Mouse (Mus musculus): ENCODE data around the gene Ank3. TPM values are rescaled to one million over a fixed set of nuclear protein-coding genes. Genes with fewer than 3 reads are reported as not detected.

Gene Ank3
- polyA plus RNA-seq, 1 experiment from 2014 or later = 38.7 TPM

DNA sequence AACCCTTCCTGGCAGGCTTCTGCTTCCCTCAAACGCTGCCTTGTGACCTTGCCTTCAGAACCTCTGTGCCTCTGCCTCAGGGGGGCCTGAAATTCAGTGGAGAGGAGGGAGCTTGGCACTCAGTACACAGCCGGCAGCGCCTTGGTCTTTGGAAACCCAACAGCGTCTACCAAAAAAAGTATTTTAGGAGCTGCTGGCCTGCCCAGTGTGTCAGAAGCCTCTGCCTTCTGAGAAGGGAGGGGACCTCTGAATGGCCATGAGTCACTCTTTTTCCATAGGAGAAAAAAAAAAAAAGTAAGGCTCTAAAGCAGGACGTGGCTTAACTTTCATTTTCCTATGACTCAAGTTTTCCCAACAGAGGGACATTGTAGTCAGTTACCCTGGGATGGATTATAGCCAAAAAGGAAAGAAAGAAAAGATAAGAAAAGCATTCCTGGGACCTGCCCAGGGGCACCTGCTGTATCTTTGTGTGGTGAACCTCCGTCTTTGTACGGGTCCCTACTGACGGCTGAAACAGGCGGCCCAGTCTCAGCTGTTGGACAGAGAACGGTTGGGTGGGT is 473.7 kb downstream of the Ank3 start:
- no peaks in the 10 kb centered on the region for H3K27me3 ChIP-seq
- ATAC-seq (ENCODE audit: insufficient number of reproducible peaks, insufficient read depth, low FRiP score, low TSS enrichment) = no peak
- 66% methylated on average over 10 of the region's 10 CpGs for WGBS

GRCm38 (mm10) chr10:69872892-69873291 is 474.3 kb downstream of the Ank3 start:
- ATAC-seq (ENCODE audit: insufficient number of reproducible peaks, insufficient read depth, low FRiP score, low TSS enrichment) = no peak
- Histone ChIP-seq H3K4me3 (no peak overlapping the region), H3K36me3 (peaks cover 5% of the 10 kb centered on the region; the same call in 1 of the 2 replicates), H3K27ac (no peak overlapping the region), H3K9ac (no peak overlapping the region), H3K9me3 (no peaks in the 10 kb centered on the region), H3K27me3 (no peaks in the 10 kb centered on the region), H3K4me2 (replicated peaks) (no peak overlapping the region), H3K4me1 (no peaks in the 10 kb centered on the region)
- 83% methylated on average over 5 of the region's 5 CpGs for WGBS

More for the DNA sequence above, 473.7 kb downstream of the Ank3 start:
- Histone ChIP-seq H3K27ac (no peak overlapping the region), H3K9ac (no peak overlapping the region), H3K36me3 (0 out of 2 replicates have a peak, but pooled peaks cover 5% of the 10 kb centered on the region), H3K9me3 (no peaks in the 10 kb centered on the region), H3K4me1 (no peaks in the 10 kb centered on the region), H3K4me3 (no peak overlapping the region), H3K4me2 (replicated peaks) (no peak overlapping the region)

- Histone ChIP-seq H3K4me2 (replicated peaks) (no peak overlapping the region), H3K4me3 (no peak overlapping the region), H3K9ac (no peak overlapping the region), H3K9me3 (no peaks in the 10 kb centered on the region), H3K27ac (no peak overlapping the region), H3K4me1 (no peaks in the 10 kb centered on the region), H3K36me3 (peaks cover 8% of the 10 kb centered on the region; the same call in 1 of the 2 replicates), H3K27me3 (no peaks in the 10 kb centered on the region)
- WGBS = 90% methylated on average over 14 of the region's 14 CpGs
- ATAC-seq (ENCODE audit: insufficient number of reproducible peaks, insufficient read depth, low FRiP score, low TSS enrichment) = no peak
Measured at GRCm38 (mm10) chr10:69874806-69875205, 476.2 kb downstream of the Ank3 start.

DNA sequence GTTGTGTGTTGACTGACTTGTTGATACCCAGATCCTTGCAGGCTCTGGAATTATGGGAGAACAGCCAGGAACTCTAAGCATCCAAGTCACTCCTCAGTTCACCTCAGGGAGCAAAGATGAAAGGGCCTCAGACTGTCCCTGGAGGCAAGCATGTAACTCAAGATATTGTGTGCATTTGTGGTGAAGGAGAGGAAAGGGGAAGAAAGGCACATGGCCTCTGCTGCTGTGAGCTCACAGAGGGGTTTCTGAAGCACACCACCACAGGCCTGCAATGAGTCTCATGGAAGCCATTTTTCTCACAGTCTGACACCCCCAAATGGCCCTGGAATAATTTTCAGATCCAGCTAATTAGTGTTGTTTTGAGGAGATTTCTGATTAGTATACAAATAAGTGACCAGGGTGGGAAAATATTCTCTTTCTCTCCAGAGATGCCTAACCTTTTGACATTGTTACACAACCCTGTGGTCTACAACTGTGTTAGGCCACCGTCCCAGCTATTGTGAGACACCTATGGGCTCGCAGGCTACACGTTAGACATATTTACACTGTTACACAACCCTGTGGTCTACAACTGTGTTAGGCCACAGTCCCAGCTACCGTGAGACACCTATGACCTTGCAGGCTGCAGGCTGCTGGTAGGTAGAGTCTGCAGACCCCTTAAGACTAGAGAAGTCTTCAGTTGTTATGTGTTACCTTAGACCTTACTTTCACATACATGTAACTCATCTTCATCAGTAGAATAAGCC is 485.5 kb downstream of the Ank3 start:
- no peaks in the 10 kb centered on the region for H3K4me1 ChIP-seq
- H3K9me3 ChIP-seq = no peaks in the 10 kb centered on the region
- H3K4me2 ChIP-seq (replicated peaks) = no peak overlapping the region
- ATAC-seq (ENCODE audit: insufficient number of reproducible peaks, insufficient read depth, low FRiP score, low TSS enrichment) = no peak
- no peak overlapping the region for H3K9ac ChIP-seq
- peaks cover 31% of the 10 kb centered on the region for H3K36me3 ChIP-seq
- WGBS = 94% methylated on average over 4 of the region's 4 CpGs
- H3K4me3 ChIP-seq = no peak overlapping the region
- no peak overlapping the region for H3K27ac ChIP-seq
- H3K27me3 ChIP-seq = no peaks in the 10 kb centered on the region

DNA sequence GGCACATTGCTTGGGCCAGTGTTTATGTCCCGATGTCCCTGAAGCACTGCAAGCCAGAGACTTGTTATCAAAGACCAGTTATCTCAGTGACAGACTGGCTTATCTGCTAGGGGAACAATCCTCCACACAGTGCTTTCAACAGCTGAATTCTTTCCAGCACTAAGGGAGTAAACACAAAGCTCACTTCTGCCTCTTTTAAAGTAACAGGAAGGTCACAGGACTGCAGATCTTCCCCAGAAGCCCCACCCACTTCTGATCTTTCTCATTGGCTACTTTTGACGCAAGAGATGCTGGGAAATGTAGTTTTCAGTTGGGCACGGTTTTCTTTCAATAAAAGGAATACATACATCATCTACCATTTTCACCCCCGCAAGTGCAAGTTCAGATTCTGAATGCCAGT is 489.8 kb downstream of the Ank3 start:
- no peak overlapping the region for H3K4me3 ChIP-seq
- H3K36me3 ChIP-seq = peaks cover 21% of the 10 kb centered on the region; the same call in 1 of the 2 replicates
- H3K4me1 ChIP-seq = no peaks in the 10 kb centered on the region
- H3K27ac ChIP-seq = no peak overlapping the region
- ATAC-seq (ENCODE audit: insufficient number of reproducible peaks, insufficient read depth, low FRiP score, low TSS enrichment) = no peak
- 32% methylated on average over 4 of the region's 4 CpGs for WGBS
- no peaks in the 10 kb centered on the region for H3K27me3 ChIP-seq
- H3K9me3 ChIP-seq = no peaks in the 10 kb centered on the region
- H3K4me2 ChIP-seq (replicated peaks) = no peak overlapping the region; the same call in 1 of the 2 replicates
- no peak overlapping the region for H3K9ac ChIP-seq

GRCm38 (mm10) chr10:69889779-69890178 is 491.2 kb downstream of the Ank3 start:
- ATAC-seq (ENCODE audit: insufficient number of reproducible peaks, insufficient read depth, low FRiP score, low TSS enrichment) = no peak
- no peaks in the 10 kb centered on the region for H3K9me3 ChIP-seq
- H3K4me2 ChIP-seq (replicated peaks) = no peak overlapping the region
- H3K4me1 ChIP-seq = no peaks in the 10 kb centered on the region
- H3K9ac ChIP-seq = no peak overlapping the region
- H3K4me3 ChIP-seq = no peak overlapping the region
- 22% methylated on average over 6 of the region's 6 CpGs for WGBS
- no peak overlapping the region for H3K27ac ChIP-seq
- peaks cover 20% of the 10 kb centered on the region; the same call in 1 of the 2 replicates for H3K36me3 ChIP-seq
- H3K27me3 ChIP-seq = no peaks in the 10 kb centered on the region

DNA sequence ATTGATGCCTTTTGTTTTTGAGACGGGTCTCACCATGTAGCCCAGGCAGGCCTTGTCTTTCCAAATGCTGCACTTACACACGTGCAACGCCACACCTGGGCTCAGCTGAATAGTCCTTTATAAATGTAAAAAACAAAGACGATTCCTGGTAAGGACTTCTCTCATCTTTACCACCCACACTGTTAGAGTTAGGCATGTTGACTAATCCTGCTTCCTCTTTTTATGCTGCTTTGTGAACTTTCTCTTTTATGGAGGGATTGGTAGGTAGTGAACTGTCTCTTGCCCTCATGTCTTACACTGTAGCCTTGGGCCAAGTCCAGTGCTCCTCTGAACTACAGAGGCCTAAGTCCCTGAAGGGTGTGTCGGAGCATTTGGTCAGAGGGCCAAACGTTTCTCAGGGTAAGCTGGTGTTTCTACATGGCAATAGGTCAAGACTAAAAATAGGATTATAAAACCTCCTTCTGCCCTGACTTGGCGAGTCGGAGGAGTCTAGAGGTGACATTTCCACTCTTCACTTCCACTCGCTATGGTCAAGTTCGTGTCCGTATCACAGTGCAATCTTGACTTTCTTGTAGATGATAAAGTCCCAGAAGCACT is 491.9 kb downstream of the Ank3 start:
- ATAC-seq (ENCODE audit: insufficient number of reproducible peaks, insufficient read depth, low FRiP score, low TSS enrichment) = no peak
- no peak overlapping the region for H3K27ac ChIP-seq
- 87% methylated on average over 11 of the region's 11 CpGs for WGBS

GRCm38 (mm10) chr10:69892162-69892561 is 493.6 kb downstream of the Ank3 start:
- Histone ChIP-seq H3K9ac (no peak overlapping the region), H3K4me1 (no peaks in the 10 kb centered on the region), H3K36me3 (0 out of 2 replicates have a peak, but pooled peaks cover 10% of the 10 kb centered on the region), H3K9me3 (no peaks in the 10 kb centered on the region), H3K27me3 (no peaks in the 10 kb centered on the region), H3K4me2 (replicated peaks) (no peak overlapping the region), H3K4me3 (no peak overlapping the region), H3K27ac (no peak overlapping the region)
- WGBS = 92% methylated on average over 18 of the region's 18 CpGs
- no peak for ATAC-seq (ENCODE audit: insufficient number of reproducible peaks, insufficient read depth, low FRiP score, low TSS enrichment)

More for the DNA sequence above, 491.9 kb downstream of the Ank3 start:
- H3K9ac ChIP-seq = no peak overlapping the region
- peaks cover 14% of the 10 kb centered on the region; the same call in 1 of the 2 replicates for H3K36me3 ChIP-seq
- no peaks in the 10 kb centered on the region for H3K27me3 ChIP-seq
- no peaks in the 10 kb centered on the region for H3K9me3 ChIP-seq
- no peak overlapping the region for H3K4me2 ChIP-seq (replicated peaks)
- no peaks in the 10 kb centered on the region for H3K4me1 ChIP-seq
- H3K4me3 ChIP-seq = no peak overlapping the region

GRCm38 (mm10) chr10:69895606-69896005 is 497.0 kb downstream of the Ank3 start:
- no peaks in the 10 kb centered on the region for H3K4me1 ChIP-seq
- H3K9me3 ChIP-seq = no peaks in the 10 kb centered on the region
- no peak overlapping the region for H3K9ac ChIP-seq
- H3K4me2 ChIP-seq (replicated peaks) = no peak overlapping the region
- no peak overlapping the region for H3K27ac ChIP-seq
- H3K4me3 ChIP-seq = no peak overlapping the region
- 66% methylated on average over 9 of the region's 9 CpGs for WGBS
- H3K27me3 ChIP-seq = no peaks in the 10 kb centered on the region
- ATAC-seq (ENCODE audit: insufficient number of reproducible peaks, insufficient read depth, low FRiP score, low TSS enrichment) = no peak
- H3K36me3 ChIP-seq = peaks cover 15% of the 10 kb centered on the region

DNA sequence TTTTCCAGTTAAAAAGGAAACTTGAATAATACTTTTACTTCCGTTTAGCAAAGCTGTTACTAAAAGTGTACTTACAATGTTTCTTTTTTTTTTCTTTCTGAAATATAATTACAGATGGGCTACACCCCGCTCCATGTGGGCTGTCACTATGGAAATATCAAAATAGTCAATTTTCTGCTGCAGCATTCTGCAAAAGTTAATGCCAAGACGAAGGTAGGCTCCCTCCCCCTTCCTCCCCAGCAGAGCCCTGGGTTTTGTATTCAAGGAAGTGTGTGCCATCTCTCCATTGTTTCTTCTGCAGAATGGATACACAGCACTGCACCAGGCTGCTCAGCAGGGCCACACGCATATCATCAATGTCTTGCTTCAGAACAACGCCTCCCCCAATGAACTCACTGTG is 499.4 kb downstream of the Ank3 start:
- no peak for ATAC-seq (ENCODE audit: insufficient number of reproducible peaks, insufficient read depth, low FRiP score, low TSS enrichment)
- Histone ChIP-seq H3K27me3 (no peaks in the 10 kb centered on the region), H3K9me3 (no peaks in the 10 kb centered on the region), H3K27ac (no peak overlapping the region), H3K36me3 (peaks cover 15% of the 10 kb centered on the region), H3K9ac (no peak overlapping the region), H3K4me3 (no peak overlapping the region), H3K4me2 (replicated peaks) (no peak overlapping the region), H3K4me1 (no peaks in the 10 kb centered on the region)
- 82% methylated on average over 5 of the region's 5 CpGs for WGBS

GRCm38 (mm10) chr10:69898821-69899220 is 500.2 kb downstream of the Ank3 start:
- WGBS = 96% methylated on average over 8 of the region's 8 CpGs
- Histone ChIP-seq H3K9me3 (no peaks in the 10 kb centered on the region), H3K4me3 (no peak overlapping the region), H3K36me3 (peaks cover 10% of the 10 kb centered on the region), H3K4me2 (replicated peaks) (no peak overlapping the region), H3K4me1 (no peaks in the 10 kb centered on the region), H3K27ac (no peak overlapping the region), H3K9ac (no peak overlapping the region), H3K27me3 (no peaks in the 10 kb centered on the region)
- no peak for ATAC-seq (ENCODE audit: insufficient number of reproducible peaks, insufficient read depth, low FRiP score, low TSS enrichment)

DNA sequence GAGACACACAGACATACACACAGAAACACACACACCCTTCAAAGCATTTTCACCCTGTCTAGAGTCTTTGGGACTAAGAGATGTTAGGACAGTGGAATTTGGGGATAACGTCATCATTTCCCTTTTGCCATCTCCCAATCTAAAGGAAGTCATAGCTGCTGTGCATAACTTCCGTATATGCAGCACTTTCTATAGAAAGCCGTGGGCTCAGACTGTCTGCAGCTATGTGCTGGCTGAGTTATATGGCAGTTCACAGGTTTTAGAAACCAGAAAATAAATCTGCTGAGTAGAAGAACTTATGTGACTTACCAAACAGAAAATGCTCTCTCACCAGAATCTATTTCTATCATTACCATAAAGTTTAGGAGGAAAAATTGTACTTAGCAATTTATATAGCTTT is 501.2 kb downstream of the Ank3 start:
- ATAC-seq (ENCODE audit: insufficient number of reproducible peaks, insufficient read depth, low FRiP score, low TSS enrichment) = no peak
- no peak overlapping the region for H3K4me2 ChIP-seq (replicated peaks)
- H3K9ac ChIP-seq = no peak overlapping the region
- no peaks in the 10 kb centered on the region for H3K4me1 ChIP-seq
- no peaks in the 10 kb centered on the region for H3K27me3 ChIP-seq
- 90% methylated on average over 3 of the region's 3 CpGs for WGBS
- no peak overlapping the region for H3K4me3 ChIP-seq
- no peaks in the 10 kb centered on the region for H3K9me3 ChIP-seq
- H3K36me3 ChIP-seq = peaks cover 5% of the 10 kb centered on the region
- H3K27ac ChIP-seq = no peak overlapping the region
